Mouse (Mus musculus): ENCODE results near the gene Cer1. TPM values are rescaled to one million over a fixed set of nuclear protein-coding genes. Genes with fewer than 3 reads are reported as not detected.

Gene Cer1
- polyA plus RNA-seq, 2 experiments = not detected

GRCm38 (mm10) chr4:82918625-82919024 is 33.7 kb upstream of the Cer1 start:
- Histone ChIP-seq H3K4me3 (ENCODE audit: insufficient read depth in 1 of 2, low read depth in 2 of 2, low read length in 2 of 2) (no peak overlapping the region), H3K36me3 (replicated peaks; ENCODE audit: control insufficient read depth, insufficient read depth, low read depth) (no peaks in the 10 kb centered on the region), H3K9me3 (ENCODE audit: control insufficient read depth, low read length) (no peaks in the 10 kb centered on the region), H3K4me1 (replicated peaks; ENCODE audit: control insufficient read depth in 2 of 2, insufficient read depth in 2 of 2, low read length in 1 of 2) (no peaks in the 10 kb centered on the region), H3K9ac (replicated peaks) (no peak overlapping the region), H3K27ac (no peak overlapping the region), H3K27me3 (ENCODE audit: control insufficient read depth, insufficient read depth, low read length) (no peaks in the 10 kb centered on the region), H3K4me2 (ENCODE audit: low read depth) (no peak overlapping the region)
- ATAC-seq (ENCODE audit: insufficient read depth) (no peak), DNase-seq (ENCODE audit: low read depth in 3 of 3, low spot score in 3 of 3) (no peak)
- WGBS (ENCODE audit: insufficient replicate concordance) = 32% methylated on average over 2 of the region's 2 CpGs
- TF ChIP-seq CTCF (IDR thresholded peaks at IDR 0.05; ENCODE audit: low read depth) = no peak
- TF ChIP-seq EP300 (IDR thresholded peaks at IDR 0.05; ENCODE audit: low read depth) = no peak

DNA sequence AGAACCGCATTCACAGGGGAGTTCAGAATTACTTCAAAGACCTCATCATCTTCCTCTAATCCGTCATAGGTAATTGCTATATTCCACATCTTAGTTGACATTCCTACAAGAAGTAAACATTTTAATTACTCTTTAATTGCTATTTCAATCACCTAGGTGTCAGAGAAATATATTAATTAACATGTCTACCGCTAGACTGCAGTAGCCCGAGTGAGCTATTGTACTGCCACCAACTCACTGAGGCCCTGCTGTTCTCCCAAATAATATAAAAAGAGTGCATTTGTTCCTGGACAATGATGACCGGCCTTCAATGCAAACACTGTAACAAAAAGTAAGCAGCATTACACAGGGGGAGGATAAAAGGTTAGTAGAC is 31.7 kb upstream of the Cer1 start:
- H3K27ac ChIP-seq = no peak overlapping the region
- no peaks in the 10 kb centered on the region for H3K9me3 ChIP-seq (ENCODE audit: control insufficient read depth, low read length)
- TF ChIP-seq EP300 (IDR thresholded peaks at IDR 0.05; ENCODE audit: low read depth) = no peak
- H3K9ac ChIP-seq (replicated peaks) = no peak overlapping the region
- no peaks in the 10 kb centered on the region for H3K4me1 ChIP-seq (replicated peaks; ENCODE audit: control insufficient read depth in 2 of 2, insufficient read depth in 2 of 2, low read length in 1 of 2)
- H3K4me2 ChIP-seq (ENCODE audit: low read depth) = no peak overlapping the region
- H3K36me3 ChIP-seq (replicated peaks; ENCODE audit: control insufficient read depth, insufficient read depth, low read depth) = no peaks in the 10 kb centered on the region
- DNase-seq (ENCODE audit: low read depth in 3 of 3, low spot score in 3 of 3) (no peak), ATAC-seq (ENCODE audit: insufficient read depth) (no peak)
- no peaks in the 10 kb centered on the region for H3K27me3 ChIP-seq (ENCODE audit: control insufficient read depth, insufficient read depth, low read length)
- H3K4me3 ChIP-seq (ENCODE audit: insufficient read depth in 1 of 2, low read depth in 2 of 2, low read length in 2 of 2) = no peak overlapping the region
- WGBS (ENCODE audit: insufficient replicate concordance) = 60% methylated on average over 5 of the region's 5 CpGs

DNA sequence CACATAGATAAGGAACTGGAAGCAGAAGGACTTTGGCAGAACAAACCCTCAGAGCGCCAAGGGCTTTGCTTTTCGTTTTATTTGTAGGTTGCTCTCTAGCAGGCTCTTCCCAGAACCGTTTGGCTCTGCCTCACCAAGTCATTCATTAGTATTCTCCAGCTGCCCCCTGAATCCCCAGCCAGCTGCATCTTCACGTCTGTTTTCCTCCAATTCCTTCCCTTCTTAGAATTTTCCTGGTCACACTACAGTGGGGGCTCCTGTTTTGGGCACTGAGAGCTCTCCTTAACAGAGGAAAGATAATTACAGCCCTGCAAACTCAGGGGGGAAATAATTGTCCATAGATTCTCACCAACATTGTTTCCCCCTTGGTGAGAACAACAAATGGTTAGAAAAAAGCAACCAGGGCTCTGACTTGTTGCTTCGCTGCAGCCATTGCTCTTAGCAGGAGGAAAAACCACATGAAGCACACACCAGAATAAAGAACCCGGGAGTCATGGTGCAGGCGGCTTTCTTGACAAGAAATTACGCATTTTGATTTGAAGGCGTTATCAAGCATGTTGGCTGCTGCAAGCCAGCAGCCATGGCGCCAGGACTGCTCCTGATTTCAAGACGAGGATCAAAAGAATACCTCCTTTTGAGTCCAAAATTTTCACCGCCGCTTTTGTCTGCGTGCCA is 31.2 kb upstream of the Cer1 start:
- TF ChIP-seq EP300 (IDR thresholded peaks at IDR 0.05; ENCODE audit: low read depth) (no peak), CTCF (IDR thresholded peaks at IDR 0.05; ENCODE audit: low read depth) (no peak)
- Histone ChIP-seq H3K4me1 (replicated peaks; ENCODE audit: control insufficient read depth in 2 of 2, insufficient read depth in 2 of 2, low read length in 1 of 2) (no peaks in the 10 kb centered on the region), H3K9ac (replicated peaks) (no peak overlapping the region), H3K27ac (no peak overlapping the region), H3K9me3 (ENCODE audit: control insufficient read depth, low read length) (no peaks in the 10 kb centered on the region), H3K27me3 (ENCODE audit: control insufficient read depth, insufficient read depth, low read length) (no peaks in the 10 kb centered on the region), H3K4me2 (ENCODE audit: low read depth) (no peak overlapping the region), H3K36me3 (replicated peaks; ENCODE audit: control insufficient read depth, insufficient read depth, low read depth) (no peaks in the 10 kb centered on the region), H3K4me3 (ENCODE audit: insufficient read depth in 1 of 2, low read depth in 2 of 2, low read length in 2 of 2) (no peak overlapping the region)
- DNase-seq (ENCODE audit: low read depth in 3 of 3, low spot score in 3 of 3) (no peak), ATAC-seq (ENCODE audit: insufficient read depth) (no peak)
- WGBS (ENCODE audit: insufficient replicate concordance) = 49% methylated on average over 14 of the region's 14 CpGs

- no peak overlapping the region for H3K9ac ChIP-seq (replicated peaks)
- H3K4me3 ChIP-seq (ENCODE audit: insufficient read depth in 1 of 2, low read depth in 2 of 2, low read length in 2 of 2) = no peak overlapping the region
- no peak overlapping the region for H3K27ac ChIP-seq
- H3K9me3 ChIP-seq (ENCODE audit: control insufficient read depth, low read length) = no peaks in the 10 kb centered on the region
- no peaks in the 10 kb centered on the region for H3K4me1 ChIP-seq (replicated peaks; ENCODE audit: control insufficient read depth in 2 of 2, insufficient read depth in 2 of 2, low read length in 1 of 2)
- WGBS (ENCODE audit: insufficient replicate concordance) = 58% methylated on average over 7 of the region's 7 CpGs
- DNase-seq (ENCODE audit: low read depth in 3 of 3, low spot score in 3 of 3) (no peak), ATAC-seq (ENCODE audit: insufficient read depth) (no peak)
- no peaks in the 10 kb centered on the region for H3K36me3 ChIP-seq (replicated peaks; ENCODE audit: control insufficient read depth, insufficient read depth, low read depth)
- TF ChIP-seq CTCF (IDR thresholded peaks at IDR 0.05; ENCODE audit: low read depth) = no peak
- no peak for TF ChIP-seq EP300 (IDR thresholded peaks at IDR 0.05; ENCODE audit: low read depth)
- no peak overlapping the region for H3K4me2 ChIP-seq (ENCODE audit: low read depth)
- H3K27me3 ChIP-seq (ENCODE audit: control insufficient read depth, insufficient read depth, low read length) = no peaks in the 10 kb centered on the region
These were observed 30.6 kb upstream of the Cer1 start for GRCm38 (mm10) chr4:82915576-82915975.

DNA sequence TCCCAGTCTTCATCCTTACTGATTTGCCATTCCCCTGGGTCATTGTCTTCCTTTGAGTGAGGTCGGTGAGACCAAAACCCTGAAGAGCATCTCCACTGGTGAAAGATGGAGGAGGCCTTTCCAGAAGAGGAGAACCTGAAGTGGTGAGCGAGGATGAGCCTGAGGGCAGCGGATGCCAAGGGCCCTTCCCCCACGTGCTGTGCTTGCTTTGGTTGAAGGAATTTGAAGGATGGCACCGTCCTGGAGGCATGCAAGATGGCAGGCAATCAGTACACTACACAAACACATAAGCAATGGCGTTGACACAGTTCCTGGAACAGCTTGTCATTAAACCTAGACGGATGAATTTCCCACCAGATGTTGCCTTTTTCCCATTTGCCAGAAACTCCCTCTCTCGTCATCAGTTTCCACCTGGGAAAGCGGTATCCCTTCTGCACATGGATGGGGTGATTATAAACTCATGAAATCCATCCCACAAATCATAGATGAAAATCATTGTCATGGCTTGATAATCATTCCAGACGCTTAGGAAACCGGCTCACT is 29.7 kb upstream of the Cer1 start:
- H3K4me3 ChIP-seq (ENCODE audit: insufficient read depth in 1 of 2, low read depth in 2 of 2, low read length in 2 of 2) = no peak overlapping the region
- H3K27ac ChIP-seq = no peak overlapping the region
- H3K9ac ChIP-seq (replicated peaks) = no peak overlapping the region
- no peak for ATAC-seq (ENCODE audit: insufficient read depth)
- no peaks in the 10 kb centered on the region for H3K36me3 ChIP-seq (replicated peaks; ENCODE audit: control insufficient read depth, insufficient read depth, low read depth)
- H3K4me2 ChIP-seq (ENCODE audit: low read depth) = no peak overlapping the region
- no peaks in the 10 kb centered on the region for H3K4me1 ChIP-seq (replicated peaks; ENCODE audit: control insufficient read depth in 2 of 2, insufficient read depth in 2 of 2, low read length in 1 of 2)
- WGBS (ENCODE audit: insufficient replicate concordance) = 64% methylated on average over 11 of the region's 11 CpGs
- no peaks in the 10 kb centered on the region for H3K27me3 ChIP-seq (ENCODE audit: control insufficient read depth, insufficient read depth, low read length)
- TF ChIP-seq EP300 (IDR thresholded peaks at IDR 0.05; ENCODE audit: low read depth) (no peak), CTCF (IDR thresholded peaks at IDR 0.05; ENCODE audit: low read depth) (no peak)
- H3K9me3 ChIP-seq (ENCODE audit: control insufficient read depth, low read length) = no peaks in the 10 kb centered on the region
- DNase-seq (ENCODE audit: low read depth in 3 of 3, low spot score in 3 of 3) = no peak

Measured in liver, embryonic 14.5 days (tissue).